Mouse (Mus musculus): ENCODE measurements around the gene Mturn.

The Mturn gene

GRCm38 (mm10) chr6:54680891-54681745, at the start of gene Mturn:
TSS of gene Mturn (plus strand) at chr6:54681624.
- peak; percentile 91 for DNase-seq (ENCODE audit: low read depth, low spot score)

GRCm38 (mm10) chr6:54639877-54640276, 41.5 kb upstream of the Mturn start:
- no peak for DNase-seq (ENCODE audit: low read depth, low spot score)

- no peak for DNase-seq (ENCODE audit: low read depth, low spot score)
Measured at GRCm38 (mm10) chr6:54641953-54642352, 39.5 kb upstream of the Mturn start.

- no peak for DNase-seq (ENCODE audit: low read depth, low spot score)
Measured at GRCm38 (mm10) chr6:54643181-54643580, 38.2 kb upstream of the Mturn start.

- no peak for DNase-seq (ENCODE audit: low read depth, low spot score)
Measured at GRCm38 (mm10) chr6:54655471-54656095, 25.8 kb upstream of the Mturn start.

- DNase-seq (ENCODE audit: low read depth, low spot score), result no peak
Measured at GRCm38 (mm10) chr6:54657861-54658260, 23.6 kb upstream of the Mturn start.

- DNase-seq (ENCODE audit: low read depth, low spot score), result no peak
Measured at GRCm38 (mm10) chr6:54669868-54670267, 11.6 kb upstream of the Mturn start.

GRCm38 (mm10) chr6:54672901-54673300, 8.5 kb upstream of the Mturn start:
- no peak for DNase-seq (ENCODE audit: low read depth, low spot score)

GRCm38 (mm10) chr6:54679686-54680085, 1.7 kb upstream of the Mturn start:
- no peak for DNase-seq (ENCODE audit: low read depth, low spot score)

GRCm38 (mm10) chr6:54681746-54682428, 463 bp downstream of the Mturn start:
- peak; percentile 44 for DNase-seq (ENCODE audit: low read depth, low spot score)

GRCm38 (mm10) chr6:54684085-54684484, 2.7 kb downstream of the Mturn start:
- no peak for DNase-seq (ENCODE audit: low read depth, low spot score)

GRCm38 (mm10) chr6:54685103-54685502, 3.7 kb downstream of the Mturn start:
- DNase-seq (ENCODE audit: low read depth, low spot score), result no peak

GRCm38 (mm10) chr6:54685716-54686395, 4.4 kb downstream of the Mturn start:
- DNase-seq (ENCODE audit: low read depth, low spot score), result no peak

- no peak for DNase-seq (ENCODE audit: low read depth, low spot score)
Measured at GRCm38 (mm10) chr6:54686946-54687737, 5.7 kb downstream of the Mturn start.

GRCm38 (mm10) chr6:54688467-54689323, 7.3 kb downstream of the Mturn start:
- no peak for DNase-seq (ENCODE audit: low read depth, low spot score)

GRCm38 (mm10) chr6:54689686-54690085, 8.3 kb downstream of the Mturn start:
- DNase-seq (ENCODE audit: low read depth, low spot score), result no peak

GRCm38 (mm10) chr6:54690838-54691237, 9.4 kb downstream of the Mturn start:
- no peak for DNase-seq (ENCODE audit: low read depth, low spot score)

GRCm38 (mm10) chr6:54691368-54692116, 10.1 kb downstream of the Mturn start:
- no peak for DNase-seq (ENCODE audit: low read depth, low spot score)

GRCm38 (mm10) chr6:54692201-54692600, 10.8 kb downstream of the Mturn start:
- no peak for DNase-seq (ENCODE audit: low read depth, low spot score)

Data from forelimb bud, embryonic 11.5 days (tissue).